Comparison of ENCODE assay signal across 21 mouse cellular contexts in genomic region chr2:69294508-69294907, GRCm38 (mm10). TPM values are rescaled to one million over a fixed set of nuclear protein-coding genes. Genes with fewer than 3 reads are reported as not detected.
DNase-seq lines count a peak whose midpoint lies in the region; ATAC-seq and TF ChIP-seq lines count a peak whose summit lies in the region.
"Had no signal": no experiment of that assay in that cellular context is flagged by ENCODE, and none has a peak within 500 bp of the region (broad histone marks: within the 10 kb centered on the region; RNA-seq: fewer than 3 reads in every experiment).

No protein-coding gene starts in this region.

- no peak for TF ChIP-seq CTCF in liver, adult 2 months (IDR thresholded peaks at IDR 0.05; ENCODE audit: low read depth, low read length)
- no peak for TF ChIP-seq CTCF in liver, postnatal 0 days (IDR thresholded peaks at IDR 0.05; ENCODE audit: low read depth)

- no peaks in the 10 kb centered on the region for H3K27me3 ChIP-seq in liver, adult 2 months (ENCODE audit: control insufficient read depth, insufficient read depth, low read length)
- no peaks in the 10 kb centered on the region for H3K27me3 ChIP-seq in liver, embryonic 11.5 days (replicated peaks; ENCODE audit: control insufficient read depth, insufficient read depth, low read length)
- H3K27me3 ChIP-seq in liver, postnatal 0 days (ENCODE audit: insufficient read depth, low read length), result no peaks in the 10 kb centered on the region
- no peaks in the 10 kb centered on the region for H3K27me3 ChIP-seq in liver, embryonic 12.5 days (replicated peaks)
- H3K27me3 ChIP-seq: CH12.LX, Patski had no signal

- H3K36me3 ChIP-seq in liver, adult 2 months (ENCODE audit: control insufficient read depth, insufficient read depth, low read length), result peaks cover 69% of the 10 kb centered on the region
- no peaks in the 10 kb centered on the region for H3K36me3 ChIP-seq in liver, embryonic 11.5 days (ENCODE audit: control insufficient read depth, insufficient read depth, low read length)
- H3K36me3 ChIP-seq in liver, postnatal 0 days (replicated peaks; ENCODE audit: insufficient read depth, low read length), result peaks cover 21% of the 10 kb centered on the region; the same call in 1 of the 2 replicates
- no peaks in the 10 kb centered on the region for H3K36me3 ChIP-seq in liver, embryonic 12.5 days
- H3K36me3 ChIP-seq: G1E had no signal

- DNase-seq in liver, adult 2 months (ENCODE audit: extremely low read depth, low read depth, low spot score), result peak; percentile 75
- DNase-seq in liver, embryonic 11.5 days (ENCODE audit: low spot score), result no peak
- DNase-seq in liver, postnatal 0 days, result no peak
- DNase-seq: adrenal gland, adult 2 months; adrenal gland, adult 8-10 months; adrenal gland, postnatal 10 days; adrenal gland, postnatal 14 days; adrenal gland, postnatal 25 days; adrenal gland, postnatal 36 days; B cell, adult 2 months; cerebellum, adult 11 months; cerebellum, adult 11-12 months; cerebellum, adult 18-20 months had no signal

- no peak overlapping the region for H3K27ac ChIP-seq in liver, adult 2 months (replicated peaks; ENCODE audit: insufficient read depth, low read depth, low read length)
- H3K27ac ChIP-seq in liver, embryonic 11.5 days (ENCODE audit: low read depth, low read length), result no peak overlapping the region
- H3K27ac ChIP-seq in liver, postnatal 0 days (ENCODE audit: low read depth), result no peak overlapping the region
- no peak overlapping the region for H3K27ac ChIP-seq in liver, embryonic 12.5 days

- no peak overlapping the region for H3K4me3 ChIP-seq in liver, adult 2 months (ENCODE audit: insufficient read depth, low read depth, low read length)
- no peak overlapping the region for H3K4me3 ChIP-seq in liver, embryonic 11.5 days (ENCODE audit: low read depth, low read length)
- no peak overlapping the region for H3K4me3 ChIP-seq in liver, postnatal 0 days (ENCODE audit: low read depth, low read length)
- H3K4me3 ChIP-seq in liver, embryonic 12.5 days, result no peak overlapping the region

- no peak overlapping the region for H3K9ac ChIP-seq in liver, adult 2 months (ENCODE audit: low read depth, low read length)
- H3K9ac ChIP-seq in liver, embryonic 11.5 days (ENCODE audit: low read depth, low read length), result no peak overlapping the region
- no peak overlapping the region for H3K9ac ChIP-seq in liver, postnatal 0 days (replicated peaks)
- no peak overlapping the region for H3K9ac ChIP-seq in liver, embryonic 12.5 days

- H3K9me3 ChIP-seq in liver, embryonic 11.5 days (ENCODE audit: control insufficient read depth, low read length), result no peaks in the 10 kb centered on the region
- H3K9me3 ChIP-seq in liver, postnatal 0 days (ENCODE audit: low read length), result no peaks in the 10 kb centered on the region; the same call in 1 of the 2 replicates
- H3K9me3 ChIP-seq in liver, embryonic 12.5 days (replicated peaks), result no peaks in the 10 kb centered on the region
- H3K9me3 ChIP-seq: G1E had no signal

- no peak for ATAC-seq in liver, embryonic 11.5 days (replicated peaks; ENCODE audit: low FRiP score)
- ATAC-seq in liver, postnatal 0 days, result peak; percentile 53
- no peak for ATAC-seq in liver, embryonic 12.5 days
- ATAC-seq: activated CD4-positive, CD25-positive, alpha-beta regulatory T cell, adult 4 months; CD4-positive, CD25-positive, alpha-beta regulatory T cell, adult 4 months; Patski had no signal

- H3K4me1 ChIP-seq in liver, adult 2 months (ENCODE audit: control insufficient read depth, insufficient read depth, low read length), result no peaks in the 10 kb centered on the region
- no peaks in the 10 kb centered on the region for H3K4me1 ChIP-seq in liver, embryonic 11.5 days (replicated peaks; ENCODE audit: control insufficient read depth, insufficient read depth, low read length)
- no peaks in the 10 kb centered on the region for H3K4me1 ChIP-seq in liver, postnatal 0 days (ENCODE audit: insufficient read depth)
- no peaks in the 10 kb centered on the region for H3K4me1 ChIP-seq in liver, embryonic 12.5 days

- no peaks in the 10 kb centered on the region for H3K79me2 ChIP-seq in liver, adult 2 months (ENCODE audit: control insufficient read depth, insufficient read depth, low read length)

- no peak for TF ChIP-seq POLR2A in liver, adult 2 months (IDR thresholded peaks at IDR 0.05; ENCODE audit: extremely low read depth, insufficient read depth, low read length)

- no peak for TF ChIP-seq EP300 in liver, postnatal 0 days (IDR thresholded peaks at IDR 0.05; ENCODE audit: low read depth)

- no peak overlapping the region for H3K4me2 ChIP-seq in liver, embryonic 11.5 days
- H3K4me2 ChIP-seq in liver, postnatal 0 days (ENCODE audit: low read depth, low read length), result no peak overlapping the region
- H3K4me2 ChIP-seq in liver, embryonic 12.5 days, result no peak overlapping the region

RNA-seq across cellular contexts. Expression of gene Abcb11, which starts 47.9 kb away (rescaled TPM):
- total RNA-seq in liver, adult 2 months (2014; rRNA removed), result 597 and 649 TPM in 2 replicates
- 209 and 226 TPM in 2 replicates for polyA plus RNA-seq in liver, adult 2 months (2012; rRNA removed)
- polyA plus RNA-seq in liver, embryonic 11.5 days (2014; fragmentation: Nextera tagmentation; extraction: Ambion mirVana), result 1.0 and 1.2 TPM in 2 replicates
- 74.4 and 74.8 TPM in 2 replicates for polyA plus RNA-seq in liver, postnatal 0 days (2015; fragmentation: Nextera tagmentation; extraction: Ambion mirVana)
- 1.4 and 2.2 TPM in 2 replicates for polyA plus RNA-seq in liver, embryonic 12.5 days (2016; fragmentation: Nextera tagmentation; extraction: Ambion mirVana)
- total RNA-seq: adrenal gland, adult 18-20 months; MEL had no signal
- polyA plus RNA-seq: adrenal gland, adult 2 months; G1E had no signal

Comparison
In these comparisons a context has a peak if more than half of its experiments do, and no peak if none do; other contexts are left out.
1. RNA of gene Abcb11, which starts 47.9 kb away (polyA plus RNA-seq): 209 to 226 TPM in liver, adult 2 months and 74.4 to 74.8 TPM in liver, postnatal 0 days; 1.4 to 2.2 TPM in liver, embryonic 12.5 days and 1.0 to 1.2 TPM in liver, embryonic 11.5 days; every median in the first group is over 10 times any median in the second.